Mouse (Mus musculus) liver, embryonic 14.5 days (tissue): Measurements from ENCODE around the gene Igfbp4. TPM values are rescaled to one million over a fixed set of nuclear protein-coding genes. Genes with fewer than 3 reads are reported as not detected.
A peak's percentile ranks its signal among the peaks of the same experiment; 100 is the strongest.

ENCODE experiments used
- ATAC-seq: fragments of 200-750 bp; cut with Nextera tagmentation; 2 replicates; pipeline ENCODE4 v1.8.0; 2017; ENCODE audit warnings: moderate number of reproducible peaks, mild to moderate bottlenecking, moderate library complexity; ENCODE audit not compliant: insufficient read depth
- DNase-seq, 3 experiments: peaks; one replicate each; pipeline ENCODE4 v3.0.0-alpha.2; 2012 to 2013; ENCODE audit warnings: low read depth in 3 of 3, low spot score in 3 of 3
- H3K27ac ChIP-seq: fragments of 300-500 bp; sonication (generic); 2 replicates; pipeline ENCODE4 v1.5.1; 2014; ENCODE audit warnings: moderate library complexity, mild to moderate bottlenecking, control low read depth, inconsistent platforms
- H3K27me3 ChIP-seq: fragments of 300-500 bp; sonication (generic); 2 replicates; pipeline ENCODE4 v1.6.1; 2014; ENCODE audit warnings: mild to moderate bottlenecking, low read length, moderate library complexity; ENCODE audit not compliant: control insufficient read depth, insufficient read depth
- H3K36me3 ChIP-seq: fragments of 300-500 bp; sonication (generic); replicated peaks from 2 replicates; pipeline ENCODE4 v1.6.1; 2014; ENCODE audit warnings: low read depth; ENCODE audit not compliant: control insufficient read depth, insufficient read depth
- H3K4me1 ChIP-seq, 2 experiments: fragments of 200-500 bp in 1 of 2; fragments of 300-500 bp in 1 of 2; sonication (generic) in 1 of 2; replicated peaks; 2 replicates each; pipeline ENCODE4 v1.6.1; 2012 to 2014; ENCODE audit warnings: antibody characterized with exemption in 1 of 2, inconsistent platforms in 1 of 2, low read length in 1 of 2; ENCODE audit not compliant: control insufficient read depth in 2 of 2, insufficient read depth in 2 of 2
- H3K4me2 ChIP-seq: fragments of 300-500 bp; sonication (generic); 2 replicates; pipeline ENCODE4 v1.6.1; 2014; ENCODE audit warnings: low read depth, mild to moderate bottlenecking, control low read depth, moderate library complexity
- H3K4me3 ChIP-seq, 2 experiments: fragments of 200-500 bp in 1 of 2; fragments of 300-500 bp in 1 of 2; sonication (generic) in 1 of 2; 2 replicates each; pipeline ENCODE4 v1.5.1; 2012 to 2014; ENCODE audit warnings: low read depth in 2 of 2, low read length in 2 of 2, mild to moderate bottlenecking in 2 of 2, control low read depth in 1 of 2, inconsistent platforms in 1 of 2, moderate library complexity in 1 of 2; ENCODE audit not compliant: insufficient read depth in 1 of 2
- H3K9ac ChIP-seq: fragments of 300-500 bp; sonication (generic); replicated peaks from 2 replicates; pipeline ENCODE4 v1.6.1; 2014; ENCODE audit warnings: mild to moderate bottlenecking, control low read depth, moderate library complexity
- H3K9me3 ChIP-seq: fragments of 300-500 bp; sonication (generic); 2 replicates; pipeline ENCODE4 v1.6.1; 2016; ENCODE audit warnings: low read length, mixed read lengths; ENCODE audit not compliant: control insufficient read depth
- CTCF ChIP-seq: IDR thresholded peaks from 2 replicates; pipeline ENCODE4 v1.5.1; 2016; ENCODE audit warnings: antibody characterized with exemption, low read depth, control low read depth
- EP300 ChIP-seq: IDR thresholded peaks from 2 replicates; pipeline ENCODE4 v1.6.1; 2016; ENCODE audit warnings: antibody characterized with exemption, low read depth
- WGBS: fragments of 180-500 bp; shearing (Covaris S2); extraction: QIAGEN DNeasy Blood & Tissue Kit; methylation state at CpG from one replicate; pipeline ENCODE4 v1.1.7; 2014; ENCODE audit not compliant: insufficient replicate concordance; 5-methylcytosine and 5-hydroxymethylcytosine counted together
- polyA plus RNA-seq, 2 experiments: library from polyadenylated mRNA; depleted of rRNA in 1 of 2; stranded (reverse) in 1 of 2; unstranded in 1 of 2; fragments of >200 nt; fragmentation: Nextera tagmentation in 1 of 2; extraction: Ambion mirVana in 1 of 2; gene quantifications; 2 replicates each; pipeline versions ENCODE4 v1.2.1 to v1.2.3; 2012 to 2014

The Igfbp4 gene
- polyA plus RNA-seq (2012; rRNA removed) (60.6 and 71.4 TPM in 2 replicates), polyA plus RNA-seq (2014; fragmentation: Nextera tagmentation; extraction: Ambion mirVana) (115 and 123 TPM in 2 replicates)

- under 1% methylated on average over 63 of the region's 63 CpGs for WGBS
Observed at GRCm38 (mm10) chr11:99041051-99041729, at the start of gene Igfbp4. TSS of gene Igfbp4 (plus strand) at chr11:99041244.

DNA sequence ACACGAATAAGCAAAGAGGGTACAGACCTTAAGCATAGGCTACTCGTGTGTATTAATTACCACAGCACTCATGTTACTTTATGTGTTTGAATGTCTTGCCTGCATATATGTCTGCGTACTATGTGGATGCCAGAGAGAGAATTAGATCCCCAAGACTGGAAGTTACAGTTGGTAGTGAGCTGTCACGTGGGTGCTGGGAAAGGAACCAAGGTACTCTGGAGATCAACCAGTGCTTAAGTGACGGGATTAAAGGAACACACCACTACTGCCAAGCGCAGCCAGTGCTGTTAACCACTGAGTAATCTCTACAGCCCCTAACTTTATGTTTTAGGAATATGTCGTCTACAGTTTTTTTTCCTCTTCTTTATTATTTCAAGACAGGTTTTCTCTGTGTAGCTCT, 45.1 kb upstream of the Igfbp4 start:
- ATAC-seq: no peak
- WGBS: 92% methylated on average over 7 of the region's 7 CpGs
- Histone ChIP-seq H3K9me3 (no peaks in the 10 kb centered on the region), H3K27ac (no peak overlapping the region), H3K4me2 (no peak overlapping the region), H3K36me3 (peaks cover 99% of the 10 kb centered on the region), H3K4me1 (no peaks in the 10 kb centered on the region), H3K27me3 (no peaks in the 10 kb centered on the region), H3K9ac (no peak overlapping the region), H3K4me3 (no peak overlapping the region)
- DNase-seq: no peak
- TF ChIP-seq EP300 (no peak), CTCF (no peak)

More at GRCm38 (mm10) chr11:99041051-99041729, at the start of gene Igfbp4:
- ATAC-seq: peak; percentile 33; the same call in 1 of the 2 replicates
- no peak for TF ChIP-seq EP300
- peak; percentile 15; the same call in 1 of the 2 replicates for TF ChIP-seq CTCF
- H3K27ac ChIP-seq: no peak within 1 kb of the TSS
- H3K4me3 ChIP-seq: peak within 1 kb of the TSS; percentile 64 to 72
- H3K4me1 ChIP-seq: peaks cover 0 to 15% of the 10 kb centered on the region in 2 experiments; a peak in 2 of 4 replicates
- H3K9ac ChIP-seq: peak within 1 kb of the TSS; percentile 43
- no peaks in the 10 kb centered on the region for H3K9me3 ChIP-seq
- H3K27me3 ChIP-seq: peaks cover 39% of the 10 kb centered on the region
- H3K36me3 ChIP-seq: no peaks in the 10 kb centered on the region
- DNase-seq: no peak
- peak within 1 kb of the TSS; percentile 63 for H3K4me2 ChIP-seq

DNA sequence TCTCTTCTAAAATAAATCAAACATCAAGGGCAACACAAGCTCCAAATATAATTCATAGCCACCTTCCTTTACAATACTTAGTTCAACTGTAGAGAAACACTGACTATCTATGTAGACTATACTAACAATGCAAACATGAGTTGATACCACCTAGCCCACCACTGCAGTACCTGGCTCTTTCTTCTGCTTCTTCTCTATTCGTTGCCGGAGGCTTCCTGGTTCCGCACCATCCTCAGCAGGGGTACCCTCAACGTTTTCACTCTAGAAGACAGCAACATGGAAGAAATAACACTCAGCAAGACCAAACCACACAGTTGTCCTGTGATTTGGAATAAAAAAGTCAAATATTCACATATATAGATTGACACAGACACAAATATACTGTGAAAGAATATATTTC, 43.4 kb upstream of the Igfbp4 start:
- ATAC-seq (no peak), DNase-seq (no peak)
- Histone ChIP-seq H3K36me3 (peaks cover 100% of the 10 kb centered on the region), H3K27me3 (no peaks in the 10 kb centered on the region), H3K4me3 (no peak overlapping the region), H3K27ac (no peak overlapping the region), H3K4me1 (no peaks in the 10 kb centered on the region), H3K4me2 (no peak overlapping the region), H3K9ac (no peak overlapping the region), H3K9me3 (no peaks in the 10 kb centered on the region)
- TF ChIP-seq EP300 (no peak), CTCF (no peak)
- WGBS: 91% methylated on average over 4 of the region's 4 CpGs

GRCm38 (mm10) chr11:98998776-98999175, 42.3 kb upstream of the Igfbp4 start:
- H3K27ac ChIP-seq: no peak overlapping the region
- no peak overlapping the region for H3K4me3 ChIP-seq
- no peak overlapping the region for H3K4me2 ChIP-seq
- peaks cover 100% of the 10 kb centered on the region for H3K36me3 ChIP-seq
- H3K4me1 ChIP-seq: no peaks in the 10 kb centered on the region
- no peak for ATAC-seq
- no peaks in the 10 kb centered on the region for H3K9me3 ChIP-seq
- no peak overlapping the region for H3K9ac ChIP-seq
- TF ChIP-seq CTCF (no peak), EP300 (no peak)
- DNase-seq: no peak
- H3K27me3 ChIP-seq: no peaks in the 10 kb centered on the region

- TF ChIP-seq CTCF (no peak), EP300 (no peak)
- Histone ChIP-seq H3K9ac (no peak overlapping the region), H3K36me3 (peaks cover 100% of the 10 kb centered on the region), H3K27me3 (no peaks in the 10 kb centered on the region), H3K27ac (no peak overlapping the region), H3K9me3 (no peaks in the 10 kb centered on the region), H3K4me3 (no peak overlapping the region), H3K4me1 (no peaks in the 10 kb centered on the region), H3K4me2 (no peak overlapping the region)
- ATAC-seq (no peak), DNase-seq (no peak)
- WGBS: 94% methylated on average over 11 of the region's 11 CpGs
Observed at GRCm38 (mm10) chr11:98999243-98999642, 41.8 kb upstream of the Igfbp4 start.
